Mouse (Mus musculus): ENCODE data around the gene E130218I03Rik.
"Not testable (repeated sequence)": the region's sequence is repeated elsewhere in the genome, so short reads cannot be mapped to it uniquely, and the experiment has no call there.

Gene E130218I03Rik

GRCm38 (mm10) chr4:134252131-134252910 is 8.9 kb downstream of the E130218I03Rik start:
- DNase-seq = no peak

GRCm38 (mm10) chr4:134252911-134253721 is 9.7 kb downstream of the E130218I03Rik start:
- DNase-seq = no peak

GRCm38 (mm10) chr4:134253722-134254324 is 10.4 kb downstream of the E130218I03Rik start, which contains the start of gene Grrp1:
Grrp1 (minus strand) TSS chr4:134254106.
- DNase-seq = no peak

DNA sequence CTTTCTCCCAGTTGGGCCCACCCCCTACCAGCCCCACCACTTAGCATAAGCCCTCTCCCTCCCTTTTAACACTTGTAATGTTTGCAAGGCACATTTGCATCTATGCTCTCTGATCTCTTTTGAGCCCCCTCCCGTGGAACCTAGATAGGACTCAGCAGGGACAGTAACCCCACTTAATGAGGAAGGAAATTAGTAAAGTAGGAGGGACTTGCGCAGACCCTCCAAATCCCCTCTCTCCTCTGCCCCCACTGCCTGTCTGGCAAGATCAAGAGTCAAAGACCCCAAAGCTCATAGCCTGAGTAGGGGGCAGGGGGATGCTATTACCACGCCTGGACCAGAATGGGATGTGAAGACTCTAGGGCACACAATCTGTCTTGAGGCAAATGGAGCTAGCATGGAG is 11.4 kb downstream of the E130218I03Rik start:
- DNase-seq = no peak

DNA sequence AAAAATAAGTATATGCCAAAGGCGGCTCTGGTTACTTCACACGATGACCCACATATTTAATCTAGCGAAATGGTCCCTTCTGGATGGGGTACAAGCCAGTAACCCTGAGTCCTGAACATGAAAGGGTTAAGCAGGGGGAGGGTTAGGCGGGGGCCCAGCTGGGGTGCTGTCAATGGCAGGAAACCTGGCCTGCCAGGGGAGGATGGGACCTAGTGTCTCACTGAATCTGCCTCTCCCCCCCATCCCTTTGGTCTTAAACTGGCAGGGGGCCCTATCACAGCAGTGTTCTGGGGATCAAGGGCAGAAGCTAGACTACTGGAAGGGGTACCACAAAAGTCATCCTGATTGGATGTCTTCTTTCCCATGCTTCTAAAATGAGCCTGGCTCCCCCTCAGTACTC is 12.4 kb downstream of the E130218I03Rik start:
- DNase-seq = no peak

GRCm38 (mm10) chr4:134256407-134257197 is 13.1 kb downstream of the E130218I03Rik start:
- DNase-seq = no peak

- DNase-seq = no peak
Measured at GRCm38 (mm10) chr4:134257198-134258009, 13.9 kb downstream of the E130218I03Rik start.

- DNase-seq = no peak
Measured at GRCm38 (mm10) chr4:134258354-134258753, 14.9 kb downstream of the E130218I03Rik start.

DNA sequence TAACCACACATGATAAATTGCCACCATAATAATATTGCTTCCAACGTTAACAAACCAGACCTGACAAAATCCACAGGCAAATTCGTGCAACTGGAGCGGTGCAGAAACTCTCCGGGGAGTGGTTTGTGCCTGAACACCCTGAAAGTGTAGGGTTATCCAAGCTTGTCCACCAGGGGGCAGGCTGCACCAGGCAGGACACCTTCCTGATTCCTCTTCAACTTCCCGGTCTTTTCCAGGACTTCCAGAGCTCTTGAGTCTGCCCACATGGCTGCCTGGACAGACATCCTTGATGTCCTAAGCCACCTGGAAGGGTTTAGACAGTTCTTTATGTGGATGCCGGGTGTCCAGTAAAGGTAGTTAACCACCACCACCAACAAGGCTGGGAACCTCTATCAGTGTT is 19.7 kb downstream of the E130218I03Rik start:
- no peak for DNase-seq

- no peak for DNase-seq
Measured at GRCm38 (mm10) chr4:134265860-134266585, 22.6 kb downstream of the E130218I03Rik start.

- no peak for DNase-seq
Measured at GRCm38 (mm10) chr4:134268102-134268655, 24.7 kb downstream of the E130218I03Rik start.

- DNase-seq = not testable (repeated sequence)
Measured at GRCm38 (mm10) chr4:134269622-134270021, 26.2 kb downstream of the E130218I03Rik start.

DNA sequence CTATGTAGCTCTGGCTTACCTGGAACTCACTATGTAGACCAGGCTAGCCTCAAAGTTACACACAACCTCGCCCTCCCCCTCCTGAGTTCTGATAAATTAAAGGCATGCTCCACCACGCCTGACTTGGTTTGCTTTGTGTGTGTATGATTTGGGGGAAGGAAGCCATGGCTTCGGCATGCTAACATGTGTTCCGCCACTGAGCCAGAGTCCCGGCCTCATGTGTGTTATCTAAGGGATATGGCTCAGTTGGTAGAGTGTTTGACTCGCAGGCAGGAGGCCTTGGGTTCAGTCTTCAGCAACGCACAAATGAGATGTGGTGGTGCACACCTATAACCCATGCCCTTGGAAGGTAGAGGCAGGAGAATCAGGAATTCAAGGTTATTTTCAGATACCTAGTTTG is 28.5 kb downstream of the E130218I03Rik start:
- DNase-seq = no peak

DNA sequence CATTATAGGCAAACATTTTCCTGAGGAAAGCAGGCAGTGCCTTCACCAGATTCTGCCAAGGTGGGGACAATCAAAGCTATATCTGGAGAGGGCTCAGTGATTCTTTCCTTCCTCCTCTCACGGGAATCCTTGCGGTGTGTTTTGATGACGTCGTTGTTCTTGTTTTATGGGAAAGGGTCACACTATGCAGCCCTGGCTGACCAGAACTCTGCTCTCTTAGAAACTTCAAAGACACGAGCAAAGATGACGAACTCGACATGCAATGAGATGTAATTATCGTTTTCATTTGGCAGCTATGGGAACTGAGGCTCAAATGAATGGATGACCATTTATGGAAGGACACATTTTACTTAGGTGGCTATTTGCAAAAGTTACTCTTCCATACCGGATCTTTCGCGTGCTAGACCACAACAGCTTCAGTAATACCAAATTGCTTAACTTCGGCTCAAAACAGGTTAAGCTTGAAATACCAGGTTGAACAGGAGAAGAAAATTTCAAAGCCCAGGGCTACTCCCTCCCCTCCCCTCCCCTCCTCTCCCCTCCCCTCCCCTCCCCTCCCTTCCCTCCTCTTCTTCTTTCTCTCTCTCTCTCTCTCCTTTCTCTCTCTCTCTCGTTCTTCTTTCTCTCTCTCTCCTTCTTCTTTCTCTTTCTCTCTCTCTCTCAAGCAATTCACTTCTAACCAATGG is 29.4 kb downstream of the E130218I03Rik start:
- no peak for DNase-seq

- no peak for DNase-seq
Measured at GRCm38 (mm10) chr4:134273417-134274345, 30.2 kb downstream of the E130218I03Rik start.

DNA sequence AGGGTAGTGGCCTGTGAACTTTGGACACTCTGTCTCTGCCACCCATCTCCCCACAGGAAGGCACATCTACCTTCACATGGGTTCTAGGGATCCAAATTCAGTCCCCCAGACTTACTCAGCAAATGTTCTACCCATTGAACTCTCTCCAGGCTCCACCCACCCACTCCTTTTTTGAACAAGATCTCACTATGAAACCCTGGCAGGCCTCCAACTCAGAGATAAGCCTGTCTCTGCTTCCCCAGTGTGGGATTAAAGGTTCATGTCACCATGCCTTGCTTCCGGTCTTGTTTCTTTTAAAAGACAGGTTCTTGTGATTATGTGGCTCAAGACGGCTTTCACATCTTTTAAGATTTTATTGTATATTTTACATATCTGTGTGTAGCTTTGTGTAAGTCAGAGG is 41.5 kb downstream of the E130218I03Rik start:
- DNase-seq = no peak

DNA sequence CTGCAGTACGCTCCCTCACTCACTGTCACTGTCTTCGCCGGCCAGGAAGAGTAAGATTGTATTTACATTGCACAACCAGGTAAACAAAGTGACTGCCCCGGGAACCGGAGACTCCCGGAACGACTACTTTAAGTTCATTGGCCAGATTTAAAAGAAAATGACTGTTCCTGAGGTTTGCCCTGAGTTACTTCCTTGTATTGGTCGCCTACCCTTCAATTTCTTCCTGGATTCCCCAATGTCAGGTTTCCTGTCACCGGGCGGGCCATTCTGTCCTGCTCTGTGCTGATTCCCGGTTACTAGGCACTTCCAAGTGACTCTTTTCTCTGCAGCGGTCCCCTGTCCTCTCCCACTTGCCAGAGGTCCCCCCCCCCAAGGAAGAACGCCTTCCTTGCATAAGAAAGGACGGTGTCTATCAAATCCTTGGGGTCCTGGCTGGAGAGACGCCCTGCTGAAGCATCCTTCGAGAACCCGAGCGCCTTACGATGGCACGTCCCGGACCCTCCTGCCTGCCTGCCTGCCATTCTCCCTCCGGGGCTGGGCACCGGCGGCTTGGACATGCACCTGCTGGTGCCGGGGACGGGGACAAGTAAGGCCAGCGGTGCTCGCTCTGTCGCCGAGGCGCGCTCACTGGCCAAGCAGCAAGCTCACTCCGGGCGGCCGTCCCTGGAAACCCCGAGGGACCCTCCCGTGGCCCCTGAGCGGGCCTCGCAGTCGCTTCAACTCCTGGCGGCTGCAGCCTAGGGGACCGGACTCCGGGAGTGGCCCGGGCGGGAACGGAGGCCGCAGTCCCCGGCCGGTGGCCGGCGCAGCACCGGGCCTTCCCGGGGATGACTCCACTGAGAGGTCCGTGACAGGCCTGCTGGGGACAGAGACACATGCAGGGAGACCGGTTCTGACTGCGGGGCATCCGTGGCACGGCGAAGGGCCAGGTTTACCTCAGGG is 43.0 kb downstream of the E130218I03Rik start:
- no peak for DNase-seq

DNA sequence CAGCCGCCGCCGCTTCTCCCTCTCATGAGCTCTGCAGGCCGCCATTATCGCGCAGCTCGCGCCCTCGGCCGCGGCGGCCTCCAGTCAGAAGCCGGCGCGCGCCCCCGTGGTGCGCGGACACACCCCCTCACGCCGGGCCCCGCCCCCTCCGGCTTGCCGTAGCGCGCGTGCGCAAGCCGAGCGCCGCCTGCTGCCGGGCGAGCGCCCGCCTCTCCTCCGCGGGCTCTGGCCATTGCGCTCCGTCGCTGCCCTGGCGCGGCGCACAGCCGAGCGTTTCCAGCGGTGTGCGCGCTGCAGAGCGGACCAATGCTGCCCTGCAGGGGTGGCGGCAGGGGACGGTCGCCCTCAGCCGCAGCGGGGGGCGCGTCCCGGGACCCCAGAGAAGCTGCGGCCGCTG is 43.7 kb downstream of the E130218I03Rik start:
- DNase-seq = peak; percentile 94

All from cerebellum, adult 11-12 months (tissue).